Comparison of ENCODE assay signal across 10 mouse cellular contexts in the genomic region with DNA sequence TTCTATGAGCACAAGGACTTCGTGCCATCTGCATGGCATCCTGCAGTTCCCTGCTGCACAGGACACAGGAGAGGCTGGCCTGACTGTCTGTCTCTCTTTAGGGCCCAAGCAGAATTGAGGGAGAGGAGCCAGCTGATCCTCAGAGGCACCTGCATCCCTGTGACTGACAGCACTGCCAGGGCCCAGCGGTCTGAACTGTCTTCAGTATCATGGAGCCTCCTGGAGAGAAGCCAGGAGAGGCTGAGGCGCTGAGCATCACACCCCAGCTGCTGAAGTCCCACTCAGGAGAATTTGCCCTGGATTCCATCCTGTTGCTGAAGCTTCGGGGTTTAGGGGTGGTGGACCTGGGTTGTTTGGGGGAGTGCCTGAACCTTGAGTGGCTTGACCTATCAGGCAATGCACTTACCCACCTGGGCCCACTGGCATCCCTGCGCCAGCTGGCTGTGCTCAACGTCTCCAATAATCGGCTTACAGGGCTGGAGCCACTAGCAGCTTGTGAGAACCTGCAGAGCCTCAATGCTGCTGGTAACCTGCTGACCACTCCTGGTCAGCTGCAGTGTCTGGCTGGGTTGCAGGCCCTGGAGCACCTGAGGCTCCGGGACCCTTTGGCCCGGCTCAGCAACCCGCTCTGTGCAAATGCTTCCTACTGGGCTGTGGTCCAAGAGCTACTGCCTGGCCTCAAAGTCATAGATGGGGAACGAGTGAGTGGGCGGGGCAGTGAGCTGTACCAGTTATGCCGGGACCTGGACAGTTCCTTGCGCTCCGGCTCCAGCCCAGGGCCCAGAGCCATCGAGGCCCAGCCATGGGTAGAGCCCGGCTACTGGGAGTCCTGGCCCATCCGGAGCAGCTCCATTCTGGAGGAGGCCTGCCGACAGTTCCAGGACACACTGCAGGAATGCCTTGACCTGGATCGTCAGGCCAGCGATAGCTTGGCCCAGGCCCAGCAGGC. TPM values are rescaled to one million over a fixed set of nuclear protein-coding genes. Genes with fewer than 3 reads are reported as not detected.
DNase-seq lines count a peak whose midpoint lies in the region; ATAC-seq and TF ChIP-seq lines count a peak whose summit lies in the region.
"Had no signal": no experiment of that assay in that cellular context is flagged by ENCODE, and none has a peak within 500 bp of the region (broad histone marks: within the 10 kb centered on the region; RNA-seq: fewer than 3 reads in every experiment).

No protein-coding gene starts in this region.

- 87% methylated on average over 21 of the region's 21 CpGs for WGBS in midbrain, embryonic 13.5 days
- WGBS in midbrain, embryonic 11.5 days, result 92% methylated on average over 21 of the region's 21 CpGs
- 68% methylated on average over 21 of the region's 21 CpGs for WGBS in heart, embryonic 11.5 days (ENCODE audit: insufficient replicate concordance)
- WGBS in kidney, embryonic 16.5 days, result 54% methylated on average over 21 of the region's 21 CpGs
- WGBS in small intestine, adult 2 months, result 25% methylated on average over 21 of the region's 21 CpGs

- peaks cover 57% of the 10 kb centered on the region for H3K36me3 ChIP-seq in midbrain, embryonic 13.5 days
- peaks cover 4% of the 10 kb centered on the region for H3K36me3 ChIP-seq in midbrain, embryonic 11.5 days (ENCODE audit: control insufficient read depth, insufficient read depth, low read length)
- no peaks in the 10 kb centered on the region; the same call in 1 of the 2 replicates for H3K36me3 ChIP-seq in heart, embryonic 11.5 days (ENCODE audit: control insufficient read depth, insufficient read depth, low read length)
- H3K36me3 ChIP-seq in kidney, embryonic 16.5 days (ENCODE audit: insufficient read depth, low read length), result no peaks in the 10 kb centered on the region
- H3K36me3 ChIP-seq in small intestine, adult 2 months (ENCODE audit: control insufficient read depth, insufficient read depth, low read length), result no peaks in the 10 kb centered on the region
- H3K36me3 ChIP-seq: G1E had no signal

- no peak overlapping the region for H3K9ac ChIP-seq in midbrain, embryonic 13.5 days (replicated peaks)
- H3K9ac ChIP-seq in midbrain, embryonic 11.5 days (ENCODE audit: low read length), result no peak overlapping the region
- peak overlapping the region; percentile 22; the same call in 1 of the 2 replicates for H3K9ac ChIP-seq in heart, embryonic 11.5 days (ENCODE audit: low read depth, low read length)
- peak overlapping the region; percentile 29; the same call in 1 of the 2 replicates for H3K9ac ChIP-seq in kidney, embryonic 16.5 days (replicated peaks; ENCODE audit: low read length)
- H3K9ac ChIP-seq: midbrain, embryonic 12.5 days had no signal

- H3K9me3 ChIP-seq in midbrain, embryonic 13.5 days, result no peaks in the 10 kb centered on the region
- no peaks in the 10 kb centered on the region for H3K9me3 ChIP-seq in midbrain, embryonic 11.5 days (ENCODE audit: control insufficient read depth, low read length)
- no peaks in the 10 kb centered on the region for H3K9me3 ChIP-seq in heart, embryonic 11.5 days (replicated peaks; ENCODE audit: control insufficient read depth, low read length)
- H3K9me3 ChIP-seq in kidney, embryonic 16.5 days (ENCODE audit: low read length), result no peaks in the 10 kb centered on the region
- H3K9me3 ChIP-seq: G1E; midbrain, embryonic 12.5 days had no signal

- H3K27me3 ChIP-seq in midbrain, embryonic 13.5 days, result no peaks in the 10 kb centered on the region
- no peaks in the 10 kb centered on the region for H3K27me3 ChIP-seq in midbrain, embryonic 11.5 days (ENCODE audit: control insufficient read depth, insufficient read depth, low read length)
- H3K27me3 ChIP-seq in heart, embryonic 11.5 days (ENCODE audit: control insufficient read depth, insufficient read depth, low read length), result no peaks in the 10 kb centered on the region
- H3K27me3 ChIP-seq in kidney, embryonic 16.5 days (ENCODE audit: insufficient read depth, low read length), result no peaks in the 10 kb centered on the region
- no peaks in the 10 kb centered on the region for H3K27me3 ChIP-seq in small intestine, adult 2 months (ENCODE audit: control insufficient read depth, insufficient read depth, low read length)
- H3K27me3 ChIP-seq: midbrain, embryonic 12.5 days had no signal

- H3K4me3 ChIP-seq in midbrain, embryonic 13.5 days (replicated peaks), result no peak overlapping the region
- no peak overlapping the region for H3K4me3 ChIP-seq in midbrain, embryonic 11.5 days (ENCODE audit: low read depth, low read length)
- H3K4me3 ChIP-seq in heart, embryonic 11.5 days (ENCODE audit: low read depth, low read length), result no peak overlapping the region
- no peak overlapping the region for H3K4me3 ChIP-seq in kidney, embryonic 16.5 days (ENCODE audit: low read length)
- H3K4me3 ChIP-seq in small intestine, adult 2 months (ENCODE audit: low read depth, low read length), result peak overlapping the region; percentile 10; the same call in 1 of the 2 replicates
- H3K4me3 ChIP-seq: midbrain, embryonic 12.5 days had no signal

- H3K4me1 ChIP-seq in midbrain, embryonic 13.5 days (replicated peaks), result no peaks in the 10 kb centered on the region
- no peaks in the 10 kb centered on the region for H3K4me1 ChIP-seq in midbrain, embryonic 11.5 days (ENCODE audit: control insufficient read depth, insufficient read depth, low read length)
- H3K4me1 ChIP-seq in heart, embryonic 11.5 days (ENCODE audit: control insufficient read depth, insufficient read depth, low read length), result peaks cover 37% of the 10 kb centered on the region
- H3K4me1 ChIP-seq in kidney, embryonic 16.5 days (ENCODE audit: insufficient read depth, low read length), result peaks cover 45% of the 10 kb centered on the region
- H3K4me1 ChIP-seq in small intestine, adult 2 months (ENCODE audit: control insufficient read depth, insufficient read depth, insufficient read length, low read length), result peaks cover 23% of the 10 kb centered on the region
- H3K4me1 ChIP-seq: midbrain, embryonic 12.5 days had no signal

- H3K27ac ChIP-seq in midbrain, embryonic 13.5 days, result no peak overlapping the region; the same call in 1 of the 2 replicates
- H3K27ac ChIP-seq in midbrain, embryonic 11.5 days (ENCODE audit: low read depth, low read length), result no peak overlapping the region
- peak overlapping the region; percentile 54 for H3K27ac ChIP-seq in heart, embryonic 11.5 days (ENCODE audit: low read depth, low read length)
- peak overlapping the region; percentile 61; the same call in 1 of the 2 replicates for H3K27ac ChIP-seq in kidney, embryonic 16.5 days (ENCODE audit: low read length)
- H3K27ac ChIP-seq in small intestine, adult 2 months (ENCODE audit: insufficient read depth, low read depth, low read length), result no peak overlapping the region
- H3K27ac ChIP-seq: midbrain, embryonic 12.5 days had no signal

- TF ChIP-seq POLR2A in small intestine, adult 2 months (IDR thresholded peaks at IDR 0.05; ENCODE audit: low read depth, low read length), result no peak

- TF ChIP-seq CTCF in small intestine, adult 2 months (IDR thresholded peaks at IDR 0.05; ENCODE audit: extremely low read depth, insufficient read length, insufficient replicate concordance, low read depth, low read length), result no peak

- no peak overlapping the region for H3K4me2 ChIP-seq in midbrain, embryonic 13.5 days (replicated peaks)
- no peak overlapping the region for H3K4me2 ChIP-seq in midbrain, embryonic 11.5 days
- peak overlapping the region; percentile 14 for H3K4me2 ChIP-seq in heart, embryonic 11.5 days
- H3K4me2 ChIP-seq in kidney, embryonic 16.5 days (replicated peaks; ENCODE audit: low read depth, low read length), result 0 out of 2 replicates have a peak overlapping the region, but pooled peaks have one; percentile 4
- H3K4me2 ChIP-seq: midbrain, embryonic 12.5 days had no signal

- no peak for DNase-seq in midbrain, embryonic 11.5 days (ENCODE audit: low spot score, missing footprints)
- peak; percentile 53 to 62 for DNase-seq in cerebellum, adult 18-20 months
- no peak for DNase-seq in natural killer cell, adult 2 months (ENCODE audit: low spot score in 2 of 2)
- no peak for DNase-seq in frontal cortex, postnatal 10 days (ENCODE audit: low spot score in 2 of 2)

- ATAC-seq in midbrain, embryonic 13.5 days, result peak; percentile 24; the same call in 1 of the 2 replicates
- no peak for ATAC-seq in midbrain, embryonic 11.5 days (ENCODE audit: low FRiP score)
- ATAC-seq in heart, embryonic 11.5 days (replicated peaks; ENCODE audit: insufficient number of reproducible peaks, low FRiP score, low TSS enrichment), result peak; percentile 16; the same call in 1 of the 2 replicates
- ATAC-seq in kidney, embryonic 16.5 days (ENCODE audit: low FRiP score, low TSS enrichment), result peak; percentile 50

RNA-seq across cellular contexts. Expression of gene Rarres2, which starts 4.3 kb away (rescaled TPM):
- polyA plus RNA-seq in midbrain, embryonic 13.5 days (2015; fragmentation: Nextera tagmentation; extraction: Ambion mirVana), result 2.5 and 2.9 TPM in 2 replicates
- 1.4 and 1.6 TPM in 2 replicates for polyA plus RNA-seq in midbrain, embryonic 11.5 days (2014; fragmentation: Nextera tagmentation; extraction: Ambion mirVana)
- 16.4 and 18.3 TPM in 2 replicates for polyA plus RNA-seq in heart, embryonic 11.5 days (2014; fragmentation: Nextera tagmentation; extraction: Ambion mirVana)
- 64.5 and 76.1 TPM in 2 replicates for polyA plus RNA-seq in kidney, embryonic 16.5 days (2015; fragmentation: Nextera tagmentation; extraction: Ambion mirVana)
- polyA plus RNA-seq in small intestine, adult 2 months (2012; rRNA removed), result 28.4 and 39.8 TPM in 2 replicates
- polyA plus RNA-seq: G1E had no signal

RNA-seq across cellular contexts. Expression of gene Lrrc61, which starts 13.7 kb away (rescaled TPM):
- polyA plus RNA-seq in midbrain, embryonic 13.5 days (2015; fragmentation: Nextera tagmentation; extraction: Ambion mirVana), result 20.8 and 21.2 TPM in 2 replicates
- 15.5 and 15.9 TPM in 2 replicates for polyA plus RNA-seq in midbrain, embryonic 11.5 days (2014; fragmentation: Nextera tagmentation; extraction: Ambion mirVana)
- 6.6 and 9.6 TPM in 2 replicates for polyA plus RNA-seq in heart, embryonic 11.5 days (2014; fragmentation: Nextera tagmentation; extraction: Ambion mirVana)
- polyA plus RNA-seq in kidney, embryonic 16.5 days (2015; fragmentation: Nextera tagmentation; extraction: Ambion mirVana), result 14.3 and 14.5 TPM in 2 replicates
- 8.7 and 12.4 TPM in 2 replicates for polyA plus RNA-seq in small intestine, adult 2 months (2012; rRNA removed)
- polyA plus RNA-seq: G1E had no signal

RNA-seq across cellular contexts. Expression of gene Gm45021, which starts 21.1 kb away (rescaled TPM):
- polyA plus RNA-seq in midbrain, embryonic 13.5 days (2015; fragmentation: Nextera tagmentation; extraction: Ambion mirVana), result not detected in 2 replicates
- not detected in 2 replicates for polyA plus RNA-seq in midbrain, embryonic 11.5 days (2014; fragmentation: Nextera tagmentation; extraction: Ambion mirVana)
- polyA plus RNA-seq in heart, embryonic 11.5 days (2014; fragmentation: Nextera tagmentation; extraction: Ambion mirVana), result 0.77 and 1.3 TPM in 2 replicates
- not detected in 2 replicates for polyA plus RNA-seq in kidney, embryonic 16.5 days (2015; fragmentation: Nextera tagmentation; extraction: Ambion mirVana)
- not detected in 2 replicates for polyA plus RNA-seq in small intestine, adult 2 months (2012; rRNA removed)
- polyA plus RNA-seq: G1E; midbrain, embryonic 12.5 days had no signal

RNA-seq across cellular contexts. Expression of gene Repin1, which starts 25.4 kb away (rescaled TPM):
- 44.6 and 47.2 TPM in 2 replicates for polyA plus RNA-seq in midbrain, embryonic 13.5 days (2015; fragmentation: Nextera tagmentation; extraction: Ambion mirVana)
- polyA plus RNA-seq in midbrain, embryonic 11.5 days (2014; fragmentation: Nextera tagmentation; extraction: Ambion mirVana), result 39.9 and 44.1 TPM in 2 replicates
- polyA plus RNA-seq in heart, embryonic 11.5 days (2014; fragmentation: Nextera tagmentation; extraction: Ambion mirVana), result 22.0 and 26.5 TPM in 2 replicates
- 52.9 and 59.3 TPM in 2 replicates for polyA plus RNA-seq in kidney, embryonic 16.5 days (2015; fragmentation: Nextera tagmentation; extraction: Ambion mirVana)
- polyA plus RNA-seq in small intestine, adult 2 months (2012; rRNA removed), result 8.1 and 10.2 TPM in 2 replicates
- polyA plus RNA-seq: G1E had no signal

RNA-seq across cellular contexts. Expression of gene Gm44965, which starts 25.4 kb away (rescaled TPM):
- 1.0 TPM in 1 of 2 replicates, not detected in the other for polyA plus RNA-seq in midbrain, embryonic 13.5 days (2015; fragmentation: Nextera tagmentation; extraction: Ambion mirVana)
- polyA plus RNA-seq in midbrain, embryonic 11.5 days (2014; fragmentation: Nextera tagmentation; extraction: Ambion mirVana), result not detected in 2 replicates
- polyA plus RNA-seq in heart, embryonic 11.5 days (2014; fragmentation: Nextera tagmentation; extraction: Ambion mirVana), result not detected in 2 replicates
- polyA plus RNA-seq in kidney, embryonic 16.5 days (2015; fragmentation: Nextera tagmentation; extraction: Ambion mirVana), result 0.69 TPM in 1 of 2 replicates, not detected in the other
- polyA plus RNA-seq in small intestine, adult 2 months (2012; rRNA removed), result not detected in 2 replicates
- polyA plus RNA-seq: G1E had no signal

Comparison
In these comparisons a context has a peak if more than half of its experiments do, and no peak if none do; other contexts are left out.
1. H3K27ac ChIP-seq: peak in heart, embryonic 11.5 days (single experiment) and kidney, embryonic 16.5 days (single experiment); none in midbrain, embryonic 13.5 days (single experiment), midbrain, embryonic 11.5 days (single experiment) and small intestine, adult 2 months (single experiment).
2. H3K4me2 ChIP-seq: peak in heart, embryonic 11.5 days (single experiment) and kidney, embryonic 16.5 days (single experiment); none in midbrain, embryonic 13.5 days (single experiment) and midbrain, embryonic 11.5 days (single experiment).
3. H3K9ac ChIP-seq: peak in heart, embryonic 11.5 days (single experiment) and kidney, embryonic 16.5 days (single experiment); none in midbrain, embryonic 13.5 days (single experiment) and midbrain, embryonic 11.5 days (single experiment).
4. DNase-seq: peak in cerebellum, adult 18-20 months (2 of 2); none in midbrain, embryonic 11.5 days (single experiment), natural killer cell, adult 2 months (0 of 2) and frontal cortex, postnatal 10 days (0 of 2).